Mouse (Mus musculus): ENCODE results near the gene Msh3. TPM values are rescaled to one million over a fixed set of nuclear protein-coding genes. Genes with fewer than 3 reads are reported as not detected.

Msh3 gene
- polyA plus RNA-seq, 1 experiment: 33.7 TPM

DNA sequence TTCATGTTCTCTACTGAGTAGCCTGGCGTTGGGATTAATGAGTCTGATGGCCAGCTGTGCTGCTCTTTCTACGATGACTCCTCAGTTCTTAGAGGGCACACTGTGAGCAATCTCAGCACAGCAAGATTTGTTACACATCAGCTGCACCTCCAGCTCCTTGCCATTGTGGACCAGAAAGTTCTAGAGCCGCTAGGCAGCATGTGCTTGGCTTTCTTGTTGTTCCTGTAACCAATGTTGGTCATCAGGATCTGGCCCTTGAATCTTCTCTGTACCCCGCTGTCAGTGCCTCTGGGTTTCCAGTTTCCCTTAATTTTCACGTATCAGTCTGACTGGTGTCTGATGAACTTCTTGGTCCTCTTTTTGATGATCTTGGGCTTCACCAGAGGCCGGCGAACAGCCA, 1.6 kb upstream of the Msh3 start:
- Histone ChIP-seq H3K36me3 (ENCODE audit: control insufficient read depth, insufficient read depth, low read length, poor library complexity, severe bottlenecking) (peaks cover 31% of the 10 kb centered on the region), H3K9me3 (replicated peaks; ENCODE audit: control insufficient read depth, insufficient read depth, low read length, poor library complexity, severe bottlenecking) (no peaks in the 10 kb centered on the region), H3K27ac (ENCODE audit: insufficient read depth, low read length) (no peak overlapping the region), H3K27me3 (ENCODE audit: control insufficient read depth, insufficient read depth, low read length, poor library complexity, severe bottlenecking) (no peaks in the 10 kb centered on the region), H3K4me1 (ENCODE audit: control insufficient read depth, insufficient read depth, low read length) (no peaks in the 10 kb centered on the region), H3K9ac (ENCODE audit: low read depth, poor library complexity, severe bottlenecking) (no peak overlapping the region), H3K4me3 (ENCODE audit: low read depth, low read length) (no peak overlapping the region)
- TF ChIP-seq CTCF (IDR thresholded peaks at IDR 0.05; ENCODE audit: low read depth, low read length): no peak
- TF ChIP-seq EP300 (IDR thresholded peaks at IDR 0.05; ENCODE audit: insufficient read depth, low read depth, low read length): no peak
- no peak for TF ChIP-seq POLR2A (IDR thresholded peaks at IDR 0.05; ENCODE audit: insufficient read depth, low read length)

- H3K4me3 ChIP-seq (ENCODE audit: low read depth, low read length): peak overlapping the region; percentile 96
- no peaks in the 10 kb centered on the region for H3K9me3 ChIP-seq (replicated peaks; ENCODE audit: control insufficient read depth, insufficient read depth, low read length, poor library complexity, severe bottlenecking)
- H3K36me3 ChIP-seq (ENCODE audit: control insufficient read depth, insufficient read depth, low read length, poor library complexity, severe bottlenecking): peaks cover 28% of the 10 kb centered on the region
- no peaks in the 10 kb centered on the region for H3K4me1 ChIP-seq (ENCODE audit: control insufficient read depth, insufficient read depth, low read length)
- H3K27me3 ChIP-seq (ENCODE audit: control insufficient read depth, insufficient read depth, low read length, poor library complexity, severe bottlenecking): no peaks in the 10 kb centered on the region
- H3K9ac ChIP-seq (ENCODE audit: low read depth, poor library complexity, severe bottlenecking): peak overlapping the region; percentile 79
- no peak for TF ChIP-seq CTCF (IDR thresholded peaks at IDR 0.05; ENCODE audit: low read depth, low read length)
- no peak for TF ChIP-seq POLR2A (IDR thresholded peaks at IDR 0.05; ENCODE audit: insufficient read depth, low read length)
- no peak for TF ChIP-seq EP300 (IDR thresholded peaks at IDR 0.05; ENCODE audit: insufficient read depth, low read depth, low read length)
- peak overlapping the region; percentile 58; the same call in 1 of the 2 replicates for H3K27ac ChIP-seq (ENCODE audit: insufficient read depth, low read length)
Observed at GRCm38 (mm10) chr13:92355272-92355643, 455 bp upstream of the Msh3 start.

- Histone ChIP-seq H3K9ac (ENCODE audit: low read depth, poor library complexity, severe bottlenecking) (peak overlapping the region; percentile 72), H3K27me3 (ENCODE audit: control insufficient read depth, insufficient read depth, low read length, poor library complexity, severe bottlenecking) (no peaks in the 10 kb centered on the region), H3K27ac (ENCODE audit: insufficient read depth, low read length) (no peak overlapping the region), H3K4me1 (ENCODE audit: control insufficient read depth, insufficient read depth, low read length) (no peaks in the 10 kb centered on the region), H3K4me3 (ENCODE audit: low read depth, low read length) (peak overlapping the region; percentile 90), H3K9me3 (replicated peaks; ENCODE audit: control insufficient read depth, insufficient read depth, low read length, poor library complexity, severe bottlenecking) (no peaks in the 10 kb centered on the region; the same call in 1 of the 2 replicates), H3K36me3 (ENCODE audit: control insufficient read depth, insufficient read depth, low read length, poor library complexity, severe bottlenecking) (peaks cover 21% of the 10 kb centered on the region)
- TF ChIP-seq POLR2A (IDR thresholded peaks at IDR 0.05; ENCODE audit: insufficient read depth, low read length) (no peak), EP300 (IDR thresholded peaks at IDR 0.05; ENCODE audit: insufficient read depth, low read depth, low read length) (no peak), CTCF (IDR thresholded peaks at IDR 0.05; ENCODE audit: low read depth, low read length) (no peak)
Observed at GRCm38 (mm10) chr13:92353956-92354355, 847 bp downstream of the Msh3 start.

- TF ChIP-seq POLR2A (IDR thresholded peaks at IDR 0.05; ENCODE audit: insufficient read depth, low read length) (no peak), EP300 (IDR thresholded peaks at IDR 0.05; ENCODE audit: insufficient read depth, low read depth, low read length) (no peak), CTCF (IDR thresholded peaks at IDR 0.05; ENCODE audit: low read depth, low read length) (no peak)
- peaks cover 13% of the 10 kb centered on the region for H3K36me3 ChIP-seq (ENCODE audit: control insufficient read depth, insufficient read depth, low read length, poor library complexity, severe bottlenecking)
Observed at GRCm38 (mm10) chr13:92351100-92351499, 3.7 kb downstream of the Msh3 start.

GRCm38 (mm10) chr13:92346338-92346737, 8.5 kb downstream of the Msh3 start:
- H3K27ac ChIP-seq (ENCODE audit: insufficient read depth, low read length): no peak overlapping the region
- H3K36me3 ChIP-seq (ENCODE audit: control insufficient read depth, insufficient read depth, low read length, poor library complexity, severe bottlenecking): peaks cover 33% of the 10 kb centered on the region

More at GRCm38 (mm10) chr13:92351100-92351499, 3.7 kb downstream of the Msh3 start:
- Histone ChIP-seq H3K27me3 (ENCODE audit: control insufficient read depth, insufficient read depth, low read length, poor library complexity, severe bottlenecking) (no peaks in the 10 kb centered on the region), H3K9ac (ENCODE audit: low read depth, poor library complexity, severe bottlenecking) (no peak overlapping the region), H3K9me3 (replicated peaks; ENCODE audit: control insufficient read depth, insufficient read depth, low read length, poor library complexity, severe bottlenecking) (no peaks in the 10 kb centered on the region; the same call in 1 of the 2 replicates), H3K4me3 (ENCODE audit: low read depth, low read length) (no peak overlapping the region), H3K27ac (ENCODE audit: insufficient read depth, low read length) (no peak overlapping the region), H3K4me1 (ENCODE audit: control insufficient read depth, insufficient read depth, low read length) (no peaks in the 10 kb centered on the region)

DNA sequence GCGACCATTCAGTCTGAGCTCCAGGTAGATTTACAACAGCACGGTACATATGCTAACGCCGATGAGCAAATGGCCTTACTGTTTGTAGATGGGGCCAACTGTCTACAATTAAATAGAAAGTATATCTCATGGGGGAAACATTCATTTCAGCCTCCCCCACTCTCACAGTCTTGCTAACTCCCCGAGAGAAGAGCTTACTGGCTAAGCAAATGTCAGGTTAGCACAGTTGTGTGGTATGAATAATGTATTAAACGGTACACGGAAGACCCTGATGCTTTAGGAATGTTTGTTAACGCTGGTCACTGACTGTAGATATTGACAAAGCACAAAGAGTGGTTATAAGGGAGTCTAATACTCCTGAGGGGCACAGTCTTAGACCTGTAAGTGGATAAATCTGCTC, 10.8 kb downstream of the Msh3 start:
- Histone ChIP-seq H3K27me3 (ENCODE audit: control insufficient read depth, insufficient read depth, low read length, poor library complexity, severe bottlenecking) (no peaks in the 10 kb centered on the region), H3K4me3 (ENCODE audit: low read depth, low read length) (no peak overlapping the region), H3K9me3 (replicated peaks; ENCODE audit: control insufficient read depth, insufficient read depth, low read length, poor library complexity, severe bottlenecking) (no peaks in the 10 kb centered on the region; the same call in 1 of the 2 replicates), H3K4me1 (ENCODE audit: control insufficient read depth, insufficient read depth, low read length) (no peaks in the 10 kb centered on the region), H3K27ac (ENCODE audit: insufficient read depth, low read length) (no peak overlapping the region), H3K36me3 (ENCODE audit: control insufficient read depth, insufficient read depth, low read length, poor library complexity, severe bottlenecking) (peaks cover 30% of the 10 kb centered on the region), H3K9ac (ENCODE audit: low read depth, poor library complexity, severe bottlenecking) (no peak overlapping the region)
- no peak for TF ChIP-seq POLR2A (IDR thresholded peaks at IDR 0.05; ENCODE audit: insufficient read depth, low read length)
- no peak for TF ChIP-seq CTCF (IDR thresholded peaks at IDR 0.05; ENCODE audit: low read depth, low read length)
- no peak for TF ChIP-seq EP300 (IDR thresholded peaks at IDR 0.05; ENCODE audit: insufficient read depth, low read depth, low read length)

More at GRCm38 (mm10) chr13:92346338-92346737, 8.5 kb downstream of the Msh3 start:
- no peaks in the 10 kb centered on the region for H3K4me1 ChIP-seq (ENCODE audit: control insufficient read depth, insufficient read depth, low read length)
- H3K9me3 ChIP-seq (replicated peaks; ENCODE audit: control insufficient read depth, insufficient read depth, low read length, poor library complexity, severe bottlenecking): no peaks in the 10 kb centered on the region; the same call in 1 of the 2 replicates
- H3K9ac ChIP-seq (ENCODE audit: low read depth, poor library complexity, severe bottlenecking): no peak overlapping the region
- H3K27me3 ChIP-seq (ENCODE audit: control insufficient read depth, insufficient read depth, low read length, poor library complexity, severe bottlenecking): no peaks in the 10 kb centered on the region
- TF ChIP-seq CTCF (IDR thresholded peaks at IDR 0.05; ENCODE audit: low read depth, low read length) (no peak), EP300 (IDR thresholded peaks at IDR 0.05; ENCODE audit: insufficient read depth, low read depth, low read length) (no peak), POLR2A (IDR thresholded peaks at IDR 0.05; ENCODE audit: insufficient read depth, low read length) (no peak)
- no peak overlapping the region for H3K4me3 ChIP-seq (ENCODE audit: low read depth, low read length)

All from ES-Bruce4 (cell line).